Mouse (Mus musculus): ENCODE measurements around the gene Mga.

DNA sequence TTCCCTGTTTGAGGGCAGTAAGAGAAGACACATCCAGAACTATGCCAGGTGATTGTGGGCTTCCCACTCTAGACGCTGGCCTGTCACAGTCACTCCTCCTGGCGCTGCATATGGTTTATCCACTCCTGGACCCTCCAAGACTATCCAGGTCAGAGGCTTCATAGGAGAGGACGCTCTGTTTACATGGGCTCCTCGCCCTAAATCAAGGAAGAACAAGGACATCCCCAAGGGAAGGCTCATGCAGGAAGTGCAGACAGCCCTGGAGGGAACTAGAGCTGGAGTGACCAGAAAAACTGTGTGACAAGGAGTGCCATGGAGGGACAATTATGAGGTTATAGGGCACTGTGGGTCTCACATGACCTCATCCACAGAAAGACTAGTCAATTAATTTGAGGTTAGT, 100.3 kb downstream of the Mga start:
- TF ChIP-seq POLR2A (IDR thresholded peaks at IDR 0.05; ENCODE audit: low read depth, low read length) (no peak), CTCF (conservative IDR thresholded peaks at IDR 0.05 in 1 of 2, IDR thresholded peaks at IDR 0.05 in 1 of 2; ENCODE audit: low read depth in 2 of 2, low read length in 2 of 2) (no peak), CHD2 (IDR thresholded peaks at IDR 0.05; ENCODE audit: low read length) (no peak), CHD1 (IDR thresholded peaks at IDR 0.05; ENCODE audit: low read depth, low read length) (no peak), MAZ (IDR thresholded peaks at IDR 0.05; ENCODE audit: low read depth, low read length) (no peak), EP300 (IDR thresholded peaks at IDR 0.05; ENCODE audit: low read length) (no peak), ETS1 (conservative IDR thresholded peaks at IDR 0.05; ENCODE audit: low read depth, low read length) (no peak), USF1 (IDR thresholded peaks at IDR 0.05; ENCODE audit: low read depth, low read length) (no peak), ZKSCAN1 (IDR thresholded peaks at IDR 0.05; ENCODE audit: borderline replicate concordance, low read depth, low read length) (no peak), E2F4 (IDR thresholded peaks at IDR 0.05; ENCODE audit: insufficient replicate concordance, low read depth, low read length) (no peak), JUN (IDR thresholded peaks at IDR 0.05; ENCODE audit: insufficient read depth, low read depth, low read length) (no peak), NRF1 (IDR thresholded peaks at IDR 0.05; ENCODE audit: low read depth, low read length) (no peak), TCF12 (IDR thresholded peaks at IDR 0.05; ENCODE audit: low read depth, low read length) (no peak), GABPA (IDR thresholded peaks at IDR 0.05; ENCODE audit: insufficient replicate concordance, low read depth, low read length) (no peak)
